Mouse (Mus musculus): ENCODE data around the gene Tnc.

Gene Tnc

DNA sequence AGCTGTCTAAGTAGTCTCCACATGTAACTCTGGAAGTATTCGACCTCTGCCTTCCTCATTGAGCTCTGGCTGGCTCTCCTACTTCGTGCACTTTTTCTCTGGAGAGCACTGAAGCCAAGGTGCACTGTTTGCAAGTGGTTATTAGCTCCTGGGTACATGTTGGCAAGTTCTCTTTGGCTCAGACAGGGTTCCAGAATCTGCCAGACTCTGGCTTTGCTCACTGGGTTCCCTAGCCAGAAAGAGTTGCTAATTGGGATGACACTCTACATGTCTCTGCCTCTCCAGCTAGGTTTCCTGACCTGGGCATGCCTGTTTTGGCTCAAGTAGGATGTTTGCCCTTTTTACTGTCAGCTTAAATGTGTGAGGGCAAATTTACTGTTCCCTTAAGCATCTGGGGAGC, 13.6 kb downstream of the Tnc start:
- ChIA-PET CTCF (no interaction called here), POLR2A (no interaction called here)

DNA sequence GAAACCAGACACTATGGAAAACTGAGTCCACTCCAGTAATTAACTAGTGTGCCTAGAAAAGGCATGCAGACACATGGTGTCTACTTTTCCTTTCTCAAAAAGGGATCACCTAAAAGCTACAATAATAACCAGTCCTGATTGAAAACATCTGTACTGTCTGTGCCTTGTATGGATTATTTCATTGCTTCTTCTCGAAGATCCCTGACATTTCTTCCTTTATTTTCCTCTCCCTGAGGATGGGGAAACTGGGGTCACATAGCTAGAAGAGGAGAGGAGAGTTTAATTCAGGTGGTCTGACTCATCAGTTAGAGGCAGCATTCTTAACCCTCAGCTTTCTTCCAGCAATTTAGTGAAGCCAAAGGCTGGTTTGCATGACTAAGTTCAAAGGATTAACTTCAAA, 17.3 kb downstream of the Tnc start:
- POLR2A ChIA-PET = no interaction called here
- CTCF ChIA-PET = interaction anchor here in 1 of 4 experiments (0.7 kb wide), 1 partner anchor 115 kb away, joined by 4 read pairs; no protein-coding TSS in a partner anchor

DNA sequence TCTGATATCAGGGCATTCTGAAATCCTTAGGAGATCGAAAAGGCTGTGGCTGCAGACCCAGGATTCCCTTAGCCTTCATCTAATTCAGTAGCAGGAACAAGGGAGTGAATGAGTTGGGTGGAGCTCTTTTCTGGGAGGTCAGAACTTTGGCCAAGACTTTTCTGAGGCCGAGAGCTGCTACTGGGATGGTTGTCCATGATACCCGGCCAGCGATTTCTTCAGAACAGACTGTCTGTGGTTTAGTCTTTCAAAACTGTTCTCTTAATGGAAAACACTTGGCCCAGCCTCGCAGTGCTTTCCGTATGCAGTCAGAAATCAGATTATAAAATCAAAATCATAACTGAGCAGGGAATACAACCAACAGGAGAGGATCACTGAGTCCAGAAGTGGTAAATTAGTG, 21.2 kb downstream of the Tnc start:
- CTCF ChIA-PET = no interaction called here

DNA sequence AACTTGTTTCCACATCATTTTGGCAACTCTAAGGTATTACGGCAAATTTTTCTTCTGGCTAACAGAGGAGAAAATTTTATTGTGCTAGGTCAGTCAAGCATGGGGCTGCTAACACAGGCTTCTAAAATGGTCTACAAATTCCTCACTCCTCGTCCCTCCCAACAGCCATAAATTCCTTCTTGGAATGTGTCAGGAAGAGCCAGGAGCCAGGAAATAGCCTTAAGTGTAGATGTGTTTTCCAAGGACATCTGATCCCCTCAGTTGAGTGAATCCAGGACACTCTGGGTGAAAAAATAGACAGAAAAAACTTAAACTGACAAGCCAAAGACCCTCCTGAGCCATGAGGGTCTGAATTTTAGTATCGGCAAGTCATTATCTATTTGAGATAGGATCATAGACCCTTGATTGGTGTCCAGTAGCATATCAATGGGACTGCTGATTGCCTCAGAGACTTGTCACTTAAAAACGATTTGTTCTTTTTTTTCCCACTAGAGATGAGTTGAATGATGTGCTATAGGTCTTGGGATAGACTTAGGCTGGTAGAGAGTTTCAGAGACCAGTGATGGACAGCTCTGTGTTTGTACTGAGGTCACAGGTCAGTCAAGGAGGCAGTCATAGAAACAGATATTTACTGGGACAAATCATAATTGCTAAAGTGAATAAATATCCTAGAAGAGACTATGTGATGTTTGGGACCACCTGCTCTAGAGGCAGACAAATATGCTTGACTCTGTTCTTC, 22.6 kb downstream of the Tnc start:
- ChIA-PET CTCF (no interaction called here), POLR2A (no interaction called here)

More for the DNA sequence above, 21.2 kb downstream of the Tnc start:
- POLR2A ChIA-PET = no interaction called here

DNA sequence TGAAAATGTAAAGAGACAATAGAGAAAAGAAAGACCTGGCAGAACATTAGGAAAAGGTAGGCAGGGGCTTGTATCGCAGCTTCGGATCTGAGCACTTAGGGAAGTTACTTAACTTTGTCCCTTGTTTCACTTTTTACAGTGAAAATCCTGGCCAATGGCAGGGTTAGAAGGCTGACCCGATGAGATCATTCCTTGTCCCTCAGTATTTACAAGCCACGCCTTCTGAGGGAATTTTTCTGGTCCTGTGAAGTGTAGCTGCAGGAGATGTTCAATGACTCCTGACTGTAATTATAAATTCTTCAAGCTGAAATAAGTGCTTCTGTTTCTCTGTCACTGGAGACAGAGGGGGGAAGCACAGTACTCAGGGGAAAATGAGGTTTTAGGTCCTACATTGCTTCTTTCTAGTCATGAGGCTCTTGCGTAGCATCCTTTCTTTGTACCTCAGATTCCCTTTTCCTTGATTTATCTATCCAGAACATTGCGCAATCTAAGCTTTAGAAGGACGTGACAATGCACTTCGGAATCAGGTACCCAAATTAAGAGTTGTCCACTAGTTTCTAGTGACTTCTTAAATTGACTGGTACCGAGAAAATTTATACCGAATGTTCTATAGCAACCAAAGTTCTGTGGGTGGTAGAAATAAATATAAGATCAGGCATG, 25.8 kb downstream of the Tnc start:
- CTCF ChIA-PET = no interaction called here
- POLR2A ChIA-PET = no interaction called here

DNA sequence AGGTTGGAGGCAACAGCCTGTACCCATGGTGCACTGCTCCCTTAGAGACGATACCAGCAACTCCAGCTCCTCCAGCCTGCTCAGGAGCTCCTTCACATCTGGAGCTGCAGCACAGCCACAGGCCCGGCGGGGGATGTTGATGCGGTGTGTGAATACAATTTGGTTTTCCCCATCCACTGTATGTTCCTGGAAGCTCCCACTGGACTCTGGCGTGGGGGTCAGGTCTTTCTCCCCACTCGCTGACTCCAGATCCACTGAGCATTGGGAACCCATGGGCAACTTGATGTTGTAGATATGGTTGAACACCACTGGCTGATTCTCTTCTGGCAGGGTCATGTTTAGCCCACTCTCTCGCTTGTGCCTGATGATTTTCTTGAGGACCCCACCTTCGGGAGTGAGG, 26.7 kb downstream of the Tnc start:
- CTCF ChIA-PET = no interaction called here

DNA sequence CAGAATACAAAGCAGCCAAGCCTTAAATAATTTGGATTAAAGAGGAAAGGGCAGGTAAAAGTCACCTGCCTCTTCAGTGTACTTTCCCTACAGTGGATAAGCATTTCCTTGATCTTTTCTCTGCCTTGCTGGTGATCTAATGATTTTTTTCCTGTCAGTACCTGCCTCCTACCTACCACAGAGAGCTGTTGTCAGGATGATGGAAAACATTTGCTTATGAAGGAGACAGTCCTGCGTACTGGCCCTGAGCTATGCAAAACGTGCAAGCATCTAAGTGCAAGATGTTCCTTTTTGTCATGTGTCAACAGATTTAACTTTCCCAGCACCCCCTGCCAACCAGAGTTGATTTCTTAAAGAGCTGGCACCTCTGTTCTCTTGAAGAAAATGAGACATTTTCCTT, 35.5 kb downstream of the Tnc start:
- CTCF ChIA-PET = no interaction called here
- POLR2A ChIA-PET = no interaction called here

More for the DNA sequence above, 26.7 kb downstream of the Tnc start:
- POLR2A ChIA-PET = no interaction called here

DNA sequence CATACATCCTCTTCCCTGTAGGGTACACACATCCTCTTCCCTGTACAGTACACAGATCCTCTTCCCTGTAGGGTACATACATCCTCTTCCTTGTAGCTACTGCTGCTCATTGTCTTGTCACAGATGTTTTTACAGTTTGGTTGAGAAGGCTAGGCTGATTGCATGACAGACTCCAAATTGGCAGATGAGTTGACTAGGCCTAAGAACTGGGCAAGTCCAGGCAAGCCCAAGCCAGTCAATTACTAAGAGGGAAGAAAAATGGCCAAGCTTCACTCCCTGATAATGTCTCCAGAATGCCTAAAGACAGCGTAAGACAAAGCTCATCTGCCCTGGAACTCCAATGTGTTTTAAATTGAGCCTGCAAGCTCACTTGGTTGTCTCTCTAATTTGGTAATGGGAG, 36.9 kb downstream of the Tnc start:
- POLR2A ChIA-PET = no interaction called here
- CTCF ChIA-PET = no interaction called here

DNA sequence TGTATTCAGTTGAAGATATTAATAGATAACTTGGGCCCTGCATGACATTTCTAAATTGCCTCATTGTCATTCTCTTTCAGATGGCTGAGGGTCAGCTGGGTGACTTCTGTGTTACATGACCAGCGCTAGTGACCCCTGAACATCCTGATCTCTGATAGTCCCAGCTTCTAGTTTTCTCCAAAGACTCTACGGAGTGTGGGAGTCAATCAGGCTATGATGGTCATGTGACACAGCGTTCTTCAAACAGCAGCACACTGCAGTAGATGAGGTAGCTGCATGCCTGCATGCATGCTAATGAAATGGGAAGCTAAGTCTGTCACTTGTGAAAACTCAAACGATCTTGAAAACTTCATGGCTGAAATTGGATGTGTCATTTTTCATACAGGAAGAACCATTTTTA, 41.6 kb downstream of the Tnc start:
- CTCF ChIA-PET = interaction anchor here in 1 of 4 experiments (1.1 kb wide), 1 partner anchor 23 kb away, joined by 3 read pairs; no protein-coding TSS in a partner anchor
- POLR2A ChIA-PET = no interaction called here

DNA sequence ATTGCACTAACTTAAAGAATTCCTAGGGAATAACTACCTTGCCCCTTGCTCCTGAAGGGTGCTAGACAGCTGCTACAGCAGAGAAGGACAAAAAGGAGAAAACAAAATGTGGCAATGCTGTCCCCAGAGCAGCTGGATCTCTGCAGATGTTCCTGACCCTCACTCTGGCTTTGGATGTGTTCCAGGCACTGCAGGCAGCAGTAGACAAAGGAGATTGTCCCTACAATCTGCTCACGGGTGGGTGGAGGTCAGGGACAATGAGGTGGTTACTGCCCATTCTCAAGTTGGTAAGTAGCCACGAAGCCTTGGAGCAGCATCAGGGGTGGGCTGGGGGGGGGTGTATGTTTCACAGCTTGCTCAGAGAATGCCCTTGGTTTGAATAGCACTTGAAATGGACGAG, 43.1 kb downstream of the Tnc start:
- POLR2A ChIA-PET = interaction anchor here in 1 of 4 experiments (0.6 kb wide), 1 partner anchor 83 kb away, joined by 4 read pairs; no protein-coding TSS in a partner anchor
- CTCF ChIA-PET = no interaction called here

DNA sequence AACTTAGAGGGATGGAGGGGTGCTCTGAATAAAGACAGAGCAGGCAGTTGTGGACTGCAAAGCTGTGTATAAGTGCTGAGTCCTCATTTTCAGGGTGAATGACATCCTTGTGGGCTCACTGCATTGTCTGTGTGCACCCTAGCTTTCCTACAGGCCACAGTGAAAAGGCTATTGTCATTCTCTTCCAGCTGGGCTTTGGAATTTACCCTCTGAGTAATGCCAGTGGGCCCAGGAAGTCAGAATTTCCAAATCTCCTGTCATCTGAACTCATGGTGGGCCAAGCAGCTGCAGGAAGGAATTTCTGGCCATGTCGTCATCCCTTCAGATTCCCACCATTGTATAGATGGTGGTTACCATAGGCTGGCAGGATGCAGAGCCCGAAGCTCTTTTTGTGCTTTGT, 44.6 kb downstream of the Tnc start:
- CTCF ChIA-PET = interaction anchor here in 1 of 4 experiments (0.5 kb wide), 1 partner anchor 527 kb away, joined by 8 read pairs; no protein-coding TSS in a partner anchor
- POLR2A ChIA-PET = no interaction called here

DNA sequence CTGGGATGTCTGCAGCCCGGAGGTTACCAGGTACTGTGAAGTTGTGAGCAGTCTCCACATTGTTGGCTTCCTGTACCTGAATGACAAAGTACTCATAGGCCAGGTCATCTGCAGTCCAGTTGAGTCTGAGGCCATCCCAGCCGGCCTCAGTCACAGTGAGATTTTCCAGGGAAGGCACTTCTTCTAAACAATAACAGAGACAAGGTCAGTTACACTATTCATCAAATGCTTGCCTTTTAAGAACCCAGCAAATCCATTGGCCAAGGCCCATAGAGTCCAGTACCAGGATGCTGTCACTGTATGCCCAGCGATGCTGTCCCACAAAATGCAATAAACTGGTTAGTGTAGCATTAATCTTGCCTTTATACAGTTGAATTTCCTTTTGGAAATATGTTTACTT, 46.0 kb downstream of the Tnc start:
- ChIA-PET POLR2A (no interaction called here), CTCF (no interaction called here)

DNA sequence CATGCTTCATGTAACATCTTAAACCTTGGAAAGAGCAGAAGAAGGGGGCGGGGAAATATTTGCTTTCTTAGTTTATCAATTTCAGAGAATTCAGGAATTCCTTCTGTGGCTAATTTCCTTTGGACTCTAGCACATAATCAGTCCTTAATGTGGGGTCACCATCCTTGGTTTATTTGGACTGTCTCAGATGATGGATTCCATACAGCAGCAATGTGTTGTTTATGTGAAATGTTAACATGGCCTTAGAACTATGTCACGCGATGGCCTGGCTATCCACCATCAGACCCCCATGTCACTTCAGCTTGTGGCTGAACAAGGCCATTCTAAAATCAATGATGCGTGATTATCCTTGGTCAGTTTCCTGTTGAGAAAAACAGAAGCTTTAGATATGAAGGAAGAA, 46.5 kb downstream of the Tnc start:
- ChIA-PET CTCF (no interaction called here), POLR2A (no interaction called here)

DNA sequence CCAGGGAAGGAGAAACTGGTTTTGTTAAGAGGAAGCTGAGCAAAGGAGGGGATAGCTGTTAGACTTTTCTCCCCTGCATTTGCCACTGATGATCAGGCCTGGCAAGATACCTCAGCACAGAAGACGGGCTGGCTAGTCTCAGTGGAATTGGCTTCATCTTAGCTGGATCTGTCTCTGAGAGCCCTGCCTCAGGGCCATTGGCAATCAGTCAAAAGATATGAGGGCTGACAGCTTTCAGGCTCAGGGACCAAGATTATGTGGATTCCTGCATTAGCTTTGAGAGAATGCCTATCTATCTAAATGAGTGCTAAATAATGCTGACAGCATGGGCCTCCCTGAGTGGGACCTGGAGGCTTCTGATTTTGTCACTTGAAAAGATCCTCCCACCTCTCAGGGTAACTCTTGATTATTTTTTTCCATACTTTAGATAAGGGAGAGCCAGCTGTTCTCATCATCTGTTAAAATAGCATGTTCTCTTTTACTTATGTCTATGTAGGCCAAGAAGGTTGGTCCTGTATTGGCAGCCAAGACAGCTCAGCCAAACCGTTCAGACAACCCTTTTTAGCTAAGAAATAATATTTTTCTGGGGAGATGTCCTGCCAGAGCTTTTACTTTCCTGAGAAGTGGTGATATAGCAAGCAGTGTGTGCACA, 53.2 kb downstream of the Tnc start:
- ChIA-PET CTCF (interaction anchor here in 1 of 4 experiments (0.5 to 0.6 kb wide), 2 partner anchors 84 to 365 kb away, joined by 3 to 5 read pairs; no protein-coding TSS in a partner anchor), POLR2A (no interaction called here)

DNA sequence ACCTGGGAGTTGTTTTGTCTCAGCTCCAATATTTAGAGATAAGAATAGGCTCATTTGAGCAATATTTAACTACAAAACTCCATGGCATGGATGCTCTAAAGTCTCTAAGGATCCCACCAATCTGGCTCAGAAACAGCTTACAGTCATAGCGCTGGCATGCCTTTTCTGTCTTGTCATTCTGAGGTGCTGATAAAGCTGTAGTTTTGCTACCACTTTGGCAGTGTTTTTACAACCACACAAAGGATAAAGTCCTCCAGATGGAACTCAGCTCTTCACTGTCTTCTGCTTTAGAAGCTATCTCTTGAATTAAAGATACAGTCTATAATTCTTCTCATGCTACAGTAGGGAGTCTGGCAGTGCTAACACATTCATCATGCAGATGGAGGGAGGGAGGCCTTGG, 56.6 kb downstream of the Tnc start:
- POLR2A ChIA-PET = no interaction called here
- CTCF ChIA-PET = no interaction called here

DNA sequence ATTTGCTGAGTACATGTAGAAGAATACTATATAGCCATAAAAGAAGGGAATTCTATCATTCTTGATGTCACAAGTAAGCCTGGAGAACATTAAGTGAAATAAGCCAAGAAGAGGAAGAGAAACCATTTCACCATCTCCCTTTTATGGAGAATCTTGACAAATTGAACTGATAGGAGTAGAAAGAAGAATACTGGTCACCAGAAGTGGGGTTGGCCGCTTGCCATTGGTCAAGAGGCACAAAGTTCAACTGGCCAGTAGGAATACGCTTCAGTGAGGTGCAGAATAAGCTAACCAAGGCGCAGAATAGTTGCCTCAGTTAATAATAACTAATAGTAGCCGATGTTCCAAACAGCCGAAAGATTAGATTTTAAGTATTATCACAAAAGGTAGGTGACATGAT, 58.7 kb downstream of the Tnc start:
- ChIA-PET POLR2A (no interaction called here), CTCF (interaction anchor here in 2 of 4 experiments (0.6 to 1.1 kb wide), 2 partner anchors 10 to 467 kb away, joined by 3 to 4 read pairs; no protein-coding TSS in a partner anchor)

DNA sequence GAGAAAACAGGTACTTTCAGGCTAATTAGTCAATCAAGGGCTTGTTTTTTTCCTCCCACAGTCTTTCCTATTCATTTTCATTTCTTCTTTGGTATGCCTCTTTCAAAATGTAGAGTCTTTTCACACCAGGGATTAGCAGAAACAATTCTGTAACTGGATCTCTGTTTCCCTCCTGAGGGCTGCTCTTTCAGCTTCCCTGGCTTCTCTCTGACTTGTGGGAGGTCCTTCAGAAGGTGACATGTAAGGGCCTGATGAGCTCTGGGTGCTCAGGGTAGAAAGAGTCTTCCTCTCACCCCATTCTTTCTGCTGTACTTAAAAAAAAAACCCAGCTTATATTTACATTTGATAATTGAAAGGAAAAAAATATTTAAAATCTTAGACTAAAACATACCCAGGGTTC, 60.2 kb downstream of the Tnc start:
- POLR2A ChIA-PET = interaction anchor here in 1 of 4 experiments (1.2 kb wide), 1 partner anchor 9 kb away, joined by 3 read pairs; no protein-coding TSS in a partner anchor
- CTCF ChIA-PET = no interaction called here

DNA sequence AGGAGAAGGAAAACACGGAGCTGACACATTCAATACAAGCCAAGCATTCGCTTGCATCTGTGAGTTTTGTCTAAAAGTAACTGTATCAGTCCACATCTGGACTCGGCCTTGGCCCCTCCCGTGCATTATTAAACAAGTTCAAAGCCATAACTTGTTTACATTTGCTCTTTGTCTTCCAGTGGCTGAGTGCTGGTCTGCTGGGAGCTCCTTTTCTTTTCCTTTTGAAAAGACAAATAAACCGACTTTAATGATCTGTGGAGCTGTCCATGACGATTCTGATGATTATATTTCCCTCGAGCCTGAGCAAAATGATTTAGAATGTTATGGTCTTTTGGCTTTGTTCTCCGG, 63.7 kb downstream of the Tnc start:
- POLR2A ChIA-PET = no interaction called here
- CTCF ChIA-PET = interaction anchor here in 1 of 4 experiments (0.8 kb wide), 1 partner anchor 22 kb away, joined by 3 read pairs; no protein-coding TSS in a partner anchor

DNA sequence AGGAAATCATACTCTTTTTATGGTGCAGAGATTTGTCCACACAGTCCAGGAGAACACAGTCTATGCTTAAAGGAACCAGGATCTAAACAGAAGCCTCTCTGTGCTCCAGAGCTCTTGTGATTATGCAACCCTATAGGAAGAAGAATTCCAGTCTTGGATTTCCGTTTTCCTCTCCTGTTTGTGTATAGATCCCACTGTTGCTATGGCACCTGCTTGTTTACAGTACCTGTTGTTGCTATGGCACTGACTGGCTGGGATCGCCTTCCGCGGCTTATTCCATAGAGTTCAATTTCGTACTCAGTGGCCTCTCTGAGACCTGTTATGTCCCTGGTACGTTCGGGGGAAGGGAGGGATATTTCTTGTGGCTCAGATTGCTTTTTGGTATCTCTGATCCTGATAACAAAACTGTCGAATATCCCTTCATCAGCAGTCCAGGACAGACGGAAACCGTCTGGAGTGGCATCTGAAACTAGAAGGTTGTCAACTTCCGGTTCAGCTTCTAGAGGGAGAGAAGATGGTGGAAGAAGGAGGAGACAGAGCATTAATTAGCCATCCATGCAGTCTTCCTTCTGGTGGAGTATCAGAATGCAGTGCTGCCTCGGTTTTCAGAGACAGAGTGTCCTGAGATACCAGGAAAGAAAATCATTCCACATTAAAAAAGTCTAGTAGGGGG, 64.3 kb downstream of the Tnc start:
- ChIA-PET POLR2A (no interaction called here), CTCF (interaction anchor here in 1 of 4 experiments (0.8 kb wide), 1 partner anchor 23 kb away, joined by 3 read pairs; no protein-coding TSS in a partner anchor)

DNA sequence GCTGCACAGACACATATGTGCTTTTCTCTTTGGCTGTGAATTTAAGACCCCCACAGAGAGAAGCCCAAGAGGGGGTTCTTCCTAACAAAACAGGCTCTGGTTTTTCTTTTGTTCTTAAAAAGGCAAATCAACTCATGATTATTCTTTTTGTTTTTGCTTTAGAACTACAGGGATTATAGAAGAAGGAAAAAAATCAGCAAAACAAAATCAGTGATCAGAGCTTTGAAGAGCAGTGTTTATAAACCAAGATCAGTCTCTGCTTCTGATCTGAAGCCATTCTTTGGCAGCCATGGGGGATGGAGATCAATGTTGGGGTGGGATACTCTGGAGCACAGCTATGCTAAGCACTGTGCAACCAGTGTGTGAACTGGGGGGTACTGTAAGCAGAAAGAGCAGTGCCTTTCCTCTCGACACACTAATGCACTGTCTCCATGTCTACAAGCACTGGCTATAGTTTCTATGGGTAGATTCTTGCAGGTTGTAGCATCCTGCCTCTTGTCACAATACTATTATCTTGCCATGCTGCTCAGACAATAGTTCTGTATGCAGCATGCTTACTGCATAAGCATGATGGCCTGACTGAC, 66.5 kb downstream of the Tnc start:
- ChIA-PET POLR2A (no interaction called here), CTCF (no interaction called here)

All from embryonic stem cell, embryonic (primary cell).